Mouse (Mus musculus) heart, adult 9 months (tissue): ENCODE results near the gene Hsd3b7.

Source experiments
- DNase-seq, 2 experiments: peaks; one replicate each; pipeline ENCODE4 v3.0.0; 2022; ENCODE audit warnings: low spot score in 2 of 2

Hsd3b7 gene

DNA sequence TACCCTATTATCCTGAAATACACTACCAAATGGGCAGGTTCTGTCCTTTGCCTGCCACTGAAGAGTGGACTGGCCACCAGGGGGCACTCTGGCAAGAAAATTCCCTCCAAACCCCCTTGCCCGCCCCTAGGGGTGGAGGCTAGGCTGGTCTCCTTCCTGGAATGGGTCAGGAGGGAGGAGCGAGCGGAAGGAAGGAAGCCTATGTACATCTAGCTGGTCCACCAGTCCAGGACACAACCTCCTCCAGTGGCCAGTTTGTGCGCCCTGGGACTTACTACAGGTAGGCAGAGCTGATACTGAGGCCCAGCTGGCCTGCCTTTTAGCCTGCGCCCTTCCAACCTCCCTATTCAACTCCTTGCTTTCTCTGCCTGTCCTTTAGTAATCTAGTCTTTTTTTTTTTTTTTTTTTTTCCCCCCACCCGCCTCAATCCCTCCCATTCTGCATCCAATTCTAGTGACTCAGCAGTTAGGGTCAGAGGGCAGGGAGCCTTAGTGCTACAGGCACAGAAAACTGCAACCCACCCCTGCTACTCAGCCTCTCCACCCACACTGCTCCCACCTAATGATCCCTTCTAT lies at the start of gene Hsd3b7:
TSS of gene Hsd3b7 (plus strand) at position 170 of the 575 bp plus-strand sequence.
- peak; percentile 93 to 94 for DNase-seq

DNA sequence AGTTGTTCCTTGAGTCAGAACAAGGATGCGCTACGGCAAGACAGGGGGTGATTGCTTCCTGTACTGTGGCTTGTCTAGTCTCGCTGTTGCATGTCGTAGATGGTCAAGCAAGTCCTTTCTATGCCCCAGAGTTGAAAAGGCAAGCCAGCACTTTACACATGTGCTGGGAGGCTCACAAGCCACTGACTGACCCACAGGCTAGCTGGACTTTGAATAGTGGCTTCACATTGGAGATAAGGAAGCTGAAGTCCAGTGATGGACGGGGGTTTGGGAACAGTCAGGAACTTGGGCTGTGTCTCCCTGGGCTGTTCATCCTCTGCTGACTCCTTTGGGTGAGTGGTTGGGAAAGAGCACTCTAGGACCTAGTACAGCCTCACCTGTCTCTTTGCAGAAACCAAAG lies 48.8 kb upstream of the Hsd3b7 start:
- DNase-seq: no peak

DNA sequence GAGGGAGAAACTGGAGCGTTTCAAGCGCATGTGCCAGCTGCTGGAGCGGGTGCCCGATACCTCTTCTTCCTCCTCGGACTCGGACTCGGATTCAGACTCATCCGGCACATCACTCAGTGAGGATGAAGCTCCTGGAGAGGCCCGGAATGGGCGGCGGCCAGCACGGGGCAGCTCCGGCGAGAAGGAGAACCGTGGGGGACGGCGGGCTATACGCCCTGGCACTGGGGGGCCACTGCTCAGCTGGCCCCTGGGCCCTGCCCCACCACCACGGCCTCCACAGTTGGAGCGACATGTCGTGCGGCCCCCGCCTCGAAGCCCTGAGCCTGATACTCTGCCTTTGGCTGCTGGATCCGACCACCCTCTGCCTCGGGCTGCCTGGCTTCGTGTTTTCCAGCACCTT lies 48.3 kb upstream of the Hsd3b7 start:
- DNase-seq: no peak

- DNase-seq: no peak
These were observed 47.2 kb upstream of the Hsd3b7 start for GRCm38 (mm10) chr7:127753158-127753557.

- DNase-seq: no peak
These were observed 46.7 kb upstream of the Hsd3b7 start for GRCm38 (mm10) chr7:127753741-127754140.

- no peak for DNase-seq
These were observed 40.7 kb upstream of the Hsd3b7 start for GRCm38 (mm10) chr7:127759716-127760115.

GRCm38 (mm10) chr7:127760478-127760877 lies 39.9 kb upstream of the Hsd3b7 start:
- no peak for DNase-seq

DNA sequence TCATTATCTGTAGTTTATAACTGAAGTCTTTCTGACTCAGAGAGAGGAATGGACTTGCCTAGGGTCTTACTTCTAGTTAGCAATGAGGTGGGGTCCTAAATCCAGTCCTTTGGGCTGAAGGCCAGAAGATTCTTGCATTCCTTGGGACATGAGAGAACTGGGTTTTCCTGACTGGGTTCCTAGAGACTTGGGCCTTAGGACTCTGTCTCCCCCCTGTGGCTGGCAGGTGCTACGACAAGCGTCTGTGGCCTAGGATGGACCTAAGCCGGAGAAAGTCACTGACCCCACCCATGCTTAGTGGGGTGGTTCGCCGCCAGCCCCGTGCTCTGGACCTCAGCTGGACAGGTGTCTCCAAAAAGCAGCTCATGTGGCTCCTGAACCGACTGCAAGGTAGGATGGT lies 39.4 kb upstream of the Hsd3b7 start:
- DNase-seq: peak; percentile 67 to 77

GRCm38 (mm10) chr7:127763642-127764041 lies 36.8 kb upstream of the Hsd3b7 start:
- no peak for DNase-seq

DNA sequence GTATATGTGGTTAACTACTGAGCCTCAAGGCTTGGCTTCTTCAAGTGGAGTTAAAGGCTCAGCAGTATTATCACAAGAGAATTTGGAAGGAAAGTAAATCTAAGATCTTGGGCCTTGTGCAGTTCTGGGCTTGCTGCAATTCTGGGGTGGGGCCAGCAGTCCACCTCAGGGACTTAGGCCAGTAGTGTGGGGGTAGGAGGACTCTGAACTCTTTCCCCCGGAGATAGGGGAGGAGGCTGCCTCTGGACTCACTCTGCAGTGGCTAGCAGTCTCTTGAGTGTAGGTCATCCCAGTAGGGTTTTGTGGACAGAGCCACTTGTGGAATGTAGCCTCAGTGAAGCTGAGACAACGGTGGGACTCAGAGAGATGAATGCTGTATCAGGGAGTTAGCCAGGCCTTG lies 34.6 kb upstream of the Hsd3b7 start:
- no peak for DNase-seq

- no peak for DNase-seq
These were observed 33.4 kb upstream of the Hsd3b7 start for GRCm38 (mm10) chr7:127766851-127767609.

GRCm38 (mm10) chr7:127767671-127768345 lies 32.6 kb upstream of the Hsd3b7 start:
- no peak for DNase-seq

DNA sequence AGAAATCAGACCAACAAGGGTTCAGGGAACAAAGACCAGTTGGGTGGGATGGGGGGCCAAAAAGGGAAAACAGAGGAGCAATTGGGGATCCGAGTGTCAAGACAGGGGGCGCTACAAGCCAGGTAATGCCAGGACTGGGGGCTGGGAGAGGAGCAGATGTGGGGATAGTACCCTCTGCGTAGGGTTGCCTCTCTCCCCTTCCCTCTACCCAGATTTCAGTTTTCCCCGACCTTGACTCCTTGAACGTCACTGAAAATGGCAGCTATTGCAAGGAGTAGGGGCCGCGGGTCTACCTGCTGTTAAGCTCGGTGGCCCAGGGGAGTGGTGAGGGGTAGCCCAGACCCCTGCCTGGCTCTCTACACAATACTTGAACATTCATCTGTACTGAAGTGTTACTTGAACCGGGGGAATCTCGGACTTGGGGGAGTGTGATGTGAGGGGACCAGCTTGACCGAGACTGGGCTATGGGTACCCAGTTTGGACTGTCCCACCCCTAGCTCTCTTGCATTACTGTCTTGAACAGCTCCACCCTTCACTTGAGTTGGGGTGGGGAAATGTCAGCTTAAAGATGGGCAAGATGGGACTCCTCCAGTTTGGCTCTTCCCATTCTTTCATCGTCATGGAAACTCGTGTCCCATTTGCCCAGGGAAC lies 31.9 kb upstream of the Hsd3b7 start:
- no peak for DNase-seq

DNA sequence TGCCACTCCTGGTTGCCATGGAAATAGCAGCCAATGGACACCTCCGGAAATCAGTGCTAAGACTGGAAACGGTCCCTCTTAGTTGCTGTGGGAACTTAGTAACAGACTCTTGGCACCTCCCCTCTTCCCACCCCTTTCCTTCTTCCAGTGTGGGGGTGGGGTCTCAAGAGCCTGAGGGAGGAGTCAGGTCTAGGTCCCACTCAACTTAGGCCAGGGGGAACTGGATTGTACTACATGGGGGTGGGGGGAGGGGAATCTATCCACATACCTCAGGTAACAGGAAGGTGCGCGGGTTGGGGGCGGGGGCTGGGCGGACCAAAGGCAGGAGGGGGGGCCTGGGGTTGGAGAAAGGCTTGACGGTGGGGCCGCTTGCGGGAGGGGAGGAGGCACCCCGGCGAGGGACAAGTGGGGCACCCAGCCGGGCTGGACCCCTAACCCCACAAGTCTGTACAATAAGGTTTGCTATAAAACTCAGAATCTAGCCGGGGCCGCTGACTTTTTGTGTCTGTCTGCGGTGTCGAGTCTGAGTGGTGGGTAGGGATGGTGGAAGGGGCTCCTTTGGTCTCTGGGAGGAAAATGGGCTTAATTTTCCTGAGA lies 31.3 kb upstream of the Hsd3b7 start:
- DNase-seq: peak; percentile 98 to 99

DNA sequence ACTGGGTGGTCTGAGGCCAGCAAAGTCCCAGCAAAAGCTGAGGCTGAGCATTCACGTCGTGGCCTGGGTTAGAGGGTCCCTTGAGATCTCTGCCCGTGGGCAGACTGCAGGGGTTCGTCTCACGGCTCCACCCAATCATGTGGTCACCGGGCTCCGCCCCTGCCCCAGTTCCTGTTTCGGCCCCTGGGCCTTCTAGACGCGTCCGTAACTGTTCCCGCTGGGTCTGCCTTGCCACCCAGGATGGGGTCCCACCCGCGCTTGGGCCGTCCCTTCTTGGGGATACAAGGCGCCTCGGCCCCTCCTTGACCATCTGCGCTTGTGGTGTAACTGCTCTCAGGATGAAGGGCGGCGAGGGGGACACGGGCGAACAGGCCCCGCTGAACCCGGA lies 30.8 kb upstream of the Hsd3b7 start, which contains the start of gene Orai3:
TSS of gene Orai3 (plus strand) at position 165 of the 388 bp plus-strand sequence.
- peak; percentile 92 to 95 for DNase-seq

DNA sequence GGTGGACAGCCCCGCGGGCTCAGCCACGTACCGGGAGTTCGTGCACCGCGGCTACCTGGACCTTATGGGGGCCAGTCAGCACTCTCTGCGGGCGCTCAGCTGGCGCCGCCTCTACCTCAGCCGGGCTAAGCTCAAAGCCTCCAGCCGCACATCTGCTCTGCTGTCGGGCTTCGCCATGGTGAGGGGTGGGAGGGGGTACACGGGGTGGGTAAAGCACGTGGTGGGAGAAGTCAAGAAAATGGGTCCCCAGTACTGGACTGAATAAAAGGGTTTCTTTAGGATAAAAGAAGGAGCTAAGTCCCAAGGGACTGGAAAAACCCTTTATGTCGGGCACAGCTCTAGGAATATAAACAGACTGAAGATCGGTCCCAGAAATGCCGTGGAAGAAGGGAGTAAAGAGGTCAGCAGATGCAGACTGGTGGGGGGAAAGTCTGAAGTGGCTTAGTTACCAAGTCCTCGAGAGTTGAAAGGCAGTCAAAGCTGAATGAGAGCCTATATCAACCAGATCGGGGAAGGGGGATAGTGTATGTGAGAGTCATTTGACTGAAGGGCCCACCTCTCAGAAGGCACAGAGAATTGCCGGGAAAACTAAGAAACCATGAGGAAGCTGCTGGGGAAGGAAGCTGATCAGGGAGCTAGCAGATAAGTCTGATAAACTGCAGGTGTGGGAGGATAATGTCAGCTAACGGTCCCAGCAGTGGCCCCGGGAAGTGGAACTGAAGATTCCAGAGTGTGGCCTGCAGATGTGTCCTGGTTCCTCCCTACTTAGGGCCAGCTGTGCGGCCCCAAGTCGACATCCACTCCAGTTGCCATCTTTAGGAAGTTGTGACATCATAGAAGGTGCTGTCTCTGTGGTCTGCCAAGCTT lies 30.1 kb upstream of the Hsd3b7 start:
- peak in 1 of 2 experiments; percentile 46 for DNase-seq

DNA sequence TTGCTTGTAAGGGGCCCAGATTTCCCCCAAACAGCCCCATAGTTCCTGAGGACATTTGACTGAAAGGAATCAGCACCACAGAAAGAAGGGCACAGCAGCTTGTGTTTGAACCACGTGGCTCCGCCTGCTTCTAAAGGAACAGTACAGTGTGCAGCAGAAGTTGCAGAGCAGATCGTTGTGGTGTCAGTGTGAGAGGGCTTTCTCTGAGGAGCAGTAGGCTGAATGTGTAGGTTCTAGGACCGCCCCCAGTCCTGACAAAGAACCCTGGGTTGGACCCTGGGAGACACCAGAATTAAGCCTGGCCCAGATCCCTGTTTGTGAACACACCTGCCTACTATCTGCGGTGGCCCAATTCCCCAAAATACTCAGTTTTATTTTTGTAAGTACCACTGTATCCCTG lies 29.1 kb upstream of the Hsd3b7 start:
- DNase-seq: no peak

DNA sequence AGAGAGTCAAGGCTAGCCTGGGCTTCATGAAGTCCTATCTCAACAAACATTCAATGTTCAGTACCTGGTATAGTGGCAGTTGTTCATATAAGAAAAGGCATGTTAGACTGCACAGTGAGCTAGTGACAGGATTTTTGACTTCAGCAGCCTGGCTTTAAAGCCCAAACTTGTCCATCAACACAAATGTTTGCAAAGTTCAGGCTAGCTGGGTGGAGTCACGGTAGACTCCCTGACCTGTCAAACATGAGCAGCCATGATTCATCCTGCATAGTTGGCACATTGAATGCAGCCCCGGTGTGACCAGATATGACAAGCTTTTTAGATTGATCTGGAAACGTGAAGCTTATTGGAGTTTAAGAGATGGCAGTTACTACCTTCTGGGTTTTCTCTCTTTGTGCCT lies 28.3 kb upstream of the Hsd3b7 start:
- no peak for DNase-seq

DNA sequence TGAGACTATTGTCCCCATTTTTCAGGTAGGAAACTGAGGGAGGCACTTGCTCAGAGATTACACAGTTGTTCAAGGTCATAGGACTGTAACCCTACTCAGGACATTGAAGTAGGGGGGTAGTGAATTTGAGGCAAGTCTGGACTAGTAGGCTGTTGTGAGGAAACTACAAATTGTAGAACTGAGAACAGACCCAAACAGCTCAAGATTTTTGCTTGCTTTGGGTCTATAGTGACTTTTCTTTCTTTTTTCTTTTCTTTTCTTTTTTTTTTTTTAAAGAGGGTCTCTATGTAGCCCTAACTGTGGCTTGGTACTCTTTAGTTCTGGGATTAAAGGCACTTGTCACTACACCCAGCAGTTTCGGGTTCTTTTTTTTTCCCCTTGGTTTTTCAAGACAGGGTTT lies 27.8 kb upstream of the Hsd3b7 start:
- no peak for DNase-seq

- DNase-seq: peak in 1 of 2 experiments; percentile 45
These were observed 26.6 kb upstream of the Hsd3b7 start for GRCm38 (mm10) chr7:127773664-127774384.
